Mouse (Mus musculus) hindbrain, embryonic 15.5 days (tissue): Measurements from ENCODE around the gene Olfr1269. TPM values are rescaled to one million over a fixed set of nuclear protein-coding genes. Genes with fewer than 3 reads are reported as not detected.

Experiments
- ATAC-seq: fragments of 200-750 bp; cut with Nextera tagmentation; 2 replicates; pipeline ENCODE4 v1.8.0; 2017; ENCODE audit warnings: low read depth, moderate number of reproducible peaks, moderate TSS enrichment; ENCODE audit not compliant: low FRiP score
- H3K27ac ChIP-seq: fragments of 300-500 bp; sonication (generic); replicated peaks from 2 replicates; pipeline ENCODE4 v1.5.1; 2015; ENCODE audit warnings: mild to moderate bottlenecking, inconsistent platforms
- H3K27me3 ChIP-seq: fragments of 300-500 bp; sonication (generic); 2 replicates; pipeline ENCODE4 v1.6.1; 2015; ENCODE audit warnings: control low read depth, inconsistent platforms
- H3K36me3 ChIP-seq: fragments of 300-500 bp; sonication (generic); 2 replicates; pipeline ENCODE4 v1.6.1; 2015; ENCODE audit warnings: control low read depth, inconsistent platforms
- H3K4me1 ChIP-seq: fragments of 300-500 bp; sonication (generic); replicated peaks from 2 replicates; pipeline ENCODE4 v1.6.1; 2015; ENCODE audit warnings: control low read depth, inconsistent platforms
- H3K4me2 ChIP-seq: fragments of 300-500 bp; sonication (generic); 2 replicates; pipeline ENCODE4 v1.6.1; 2015; ENCODE audit warnings: moderate library complexity, mild to moderate bottlenecking, inconsistent platforms
- H3K4me3 ChIP-seq: fragments of 300-500 bp; sonication (generic); 2 replicates; pipeline ENCODE4 v1.5.1; 2015; ENCODE audit warnings: mild to moderate bottlenecking, inconsistent platforms
- H3K9ac ChIP-seq: fragments of 300-500 bp; sonication (generic); 2 replicates; pipeline ENCODE4 v1.6.1; 2015; ENCODE audit warnings: inconsistent platforms
- H3K9me3 ChIP-seq: fragments of 300-500 bp; sonication (generic); 2 replicates; pipeline ENCODE4 v1.6.1; 2016; ENCODE audit warnings: control low read depth, inconsistent platforms
- WGBS: fragments of 180-500 bp; shearing (Covaris S2); methylation state at CpG from one replicate; pipeline ENCODE4 v1.1.7; 2015; 5-methylcytosine and 5-hydroxymethylcytosine counted together
- polyA plus RNA-seq: library from polyadenylated mRNA; unstranded; fragments of >200 nt; fragmentation: Nextera tagmentation; extraction: Ambion mirVana; gene quantifications from 2 replicates; pipeline ENCODE4 v1.2.1, GENCODE M21; 2015

Gene Olfr1269
- polyA plus RNA-seq = not detected in 2 replicates

DNA sequence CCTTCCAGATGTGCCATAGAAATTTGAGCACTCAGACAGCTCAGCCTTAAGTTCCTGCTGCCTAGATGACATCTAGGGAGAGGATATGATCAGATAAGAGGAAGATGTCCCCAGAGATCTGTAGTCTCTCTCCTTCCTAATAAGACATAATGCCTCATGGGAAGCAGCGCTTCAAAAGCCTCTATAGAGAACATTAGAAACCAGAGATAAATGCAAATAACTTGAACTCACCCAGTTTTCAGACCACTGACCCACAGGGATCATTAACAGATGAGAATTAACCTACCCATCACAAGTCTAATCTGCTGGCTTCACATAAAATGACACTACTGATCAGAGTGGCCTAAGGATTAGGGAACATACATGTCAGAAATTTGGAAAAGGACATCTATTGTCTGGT is at the start of gene Olfr1269:
TSS of gene Olfr1269 (minus strand) at position 101 of the 400 bp plus-strand sequence.
- no peaks in the 10 kb centered on the region for H3K9me3 ChIP-seq

DNA sequence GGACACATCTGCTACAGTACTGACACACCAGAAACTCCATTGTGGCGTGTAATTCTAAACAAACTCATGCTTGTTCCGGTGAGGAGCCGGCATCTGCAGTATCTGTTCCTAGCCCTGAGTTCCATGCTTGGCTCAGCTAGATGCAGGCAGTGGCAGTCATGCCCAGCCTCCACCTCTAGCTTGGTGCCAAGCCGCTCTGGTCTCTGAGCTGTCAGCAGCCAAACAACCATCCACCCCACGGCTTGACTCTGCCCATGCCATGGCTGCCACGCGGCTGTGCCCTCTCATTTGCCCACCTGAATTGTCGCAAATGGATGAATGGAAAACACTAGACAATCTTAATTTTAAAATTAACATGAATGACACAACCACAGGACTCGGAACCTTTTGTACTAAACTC is 32.7 kb upstream of the Olfr1269 start:
- no peak for ATAC-seq
- no peaks in the 10 kb centered on the region for H3K9me3 ChIP-seq
- H3K27me3 ChIP-seq = no peaks in the 10 kb centered on the region
- H3K4me3 ChIP-seq = no peak overlapping the region
- H3K9ac ChIP-seq = no peak overlapping the region
- H3K36me3 ChIP-seq = no peaks in the 10 kb centered on the region
- no peaks in the 10 kb centered on the region for H3K4me1 ChIP-seq
- no peak overlapping the region for H3K4me2 ChIP-seq
- H3K27ac ChIP-seq = no peak overlapping the region
- WGBS = 92% methylated on average over 9 of the region's 9 CpGs

More for the DNA sequence above, at the start of gene Olfr1269:
- Histone ChIP-seq H3K9ac (no peak within 1 kb of the TSS), H3K4me2 (no peak within 1 kb of the TSS), H3K4me1 (no peaks in the 10 kb centered on the region), H3K4me3 (no peak within 1 kb of the TSS), H3K27me3 (no peaks in the 10 kb centered on the region), H3K36me3 (no peaks in the 10 kb centered on the region), H3K27ac (no peak within 1 kb of the TSS)
- ATAC-seq = no peak
- WGBS = 94% methylated on average over 1 of the region's 1 CpGs

DNA sequence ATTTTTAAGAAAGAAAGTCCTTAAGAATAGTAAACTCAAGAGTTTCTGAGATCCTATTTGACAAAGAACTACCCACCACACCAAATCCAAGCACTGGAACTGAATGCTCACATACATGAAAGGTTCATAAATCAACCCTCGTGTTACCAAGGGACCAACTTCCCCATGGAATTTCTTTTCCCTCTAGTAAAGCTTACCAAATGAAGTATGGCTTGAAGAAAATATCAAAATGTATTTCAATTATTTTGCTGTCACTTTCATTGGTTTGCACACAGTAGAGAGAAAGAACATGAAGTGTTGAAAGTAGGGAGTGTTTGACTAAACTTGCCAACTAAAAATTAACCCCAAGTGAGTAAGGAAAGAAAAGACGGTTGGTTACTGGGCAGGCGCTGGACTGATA is 31.8 kb upstream of the Olfr1269 start, which contains the start of gene Olfr1270:
TSS of gene Olfr1270 (minus strand) at position 101 of the 400 bp plus-strand sequence.
- no peak for ATAC-seq
- Histone ChIP-seq H3K36me3 (no peaks in the 10 kb centered on the region), H3K4me1 (no peaks in the 10 kb centered on the region), H3K27me3 (no peaks in the 10 kb centered on the region), H3K4me2 (no peak within 1 kb of the TSS), H3K4me3 (no peak within 1 kb of the TSS), H3K27ac (no peak within 1 kb of the TSS), H3K9ac (no peak within 1 kb of the TSS), H3K9me3 (no peaks in the 10 kb centered on the region)
- 83% methylated on average over 3 of the region's 3 CpGs for WGBS

DNA sequence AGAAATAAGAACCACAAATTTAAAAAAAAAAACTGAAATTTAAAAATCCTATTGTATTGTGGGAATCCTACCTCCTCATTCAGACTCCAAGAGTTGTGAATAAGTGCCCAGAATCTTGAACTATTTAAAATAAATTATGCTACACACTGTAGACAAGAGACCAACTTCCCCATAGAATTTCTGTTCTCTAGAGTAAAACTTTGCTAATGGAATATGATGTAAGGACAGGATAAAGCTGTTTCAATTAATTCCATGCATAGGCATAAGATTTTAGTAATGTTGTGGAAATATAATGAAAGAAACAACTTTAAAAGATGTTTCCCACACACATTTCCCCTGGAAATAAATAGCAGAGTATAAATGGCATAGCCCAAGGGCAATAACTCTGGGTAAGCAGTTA is 21.0 kb upstream of the Olfr1269 start, which contains the start of gene Olfr32:
TSS of gene Olfr32 (minus strand) at position 101 of the 400 bp plus-strand sequence.
- no peak within 1 kb of the TSS for H3K27ac ChIP-seq
- no peak within 1 kb of the TSS for H3K4me2 ChIP-seq
- ATAC-seq = no peak
- no peaks in the 10 kb centered on the region for H3K9me3 ChIP-seq
- H3K36me3 ChIP-seq = no peaks in the 10 kb centered on the region
- no peak within 1 kb of the TSS for H3K9ac ChIP-seq
- no peak within 1 kb of the TSS for H3K4me3 ChIP-seq
- H3K27me3 ChIP-seq = no peaks in the 10 kb centered on the region
- H3K4me1 ChIP-seq = no peaks in the 10 kb centered on the region

DNA sequence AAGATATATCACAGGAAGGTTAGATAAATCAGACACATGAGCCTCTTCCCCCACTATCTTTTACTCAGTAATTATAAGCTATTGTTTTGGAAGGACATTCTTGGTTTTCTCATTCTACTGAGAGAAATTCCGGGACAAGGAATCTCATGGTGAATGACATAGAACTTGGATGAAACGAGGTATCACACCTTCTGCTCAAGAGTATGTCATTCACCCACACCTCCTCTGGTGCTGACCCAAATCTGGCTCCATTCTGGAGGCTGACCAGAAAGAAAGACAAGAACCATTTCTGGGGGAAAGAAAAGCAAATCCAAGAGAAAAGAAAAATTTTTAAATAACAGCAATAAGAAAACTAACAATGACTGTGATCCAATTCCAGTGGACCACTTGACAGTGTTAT is 51.1 kb downstream of the Olfr1269 start:
- H3K36me3 ChIP-seq = no peaks in the 10 kb centered on the region
- H3K27me3 ChIP-seq = no peaks in the 10 kb centered on the region
- ATAC-seq = no peak
- H3K9ac ChIP-seq = no peak overlapping the region
- 77% methylated on average over 2 of the region's 2 CpGs for WGBS
- no peaks in the 10 kb centered on the region for H3K9me3 ChIP-seq
- no peak overlapping the region for H3K27ac ChIP-seq
- H3K4me2 ChIP-seq = no peak overlapping the region
- no peaks in the 10 kb centered on the region for H3K4me1 ChIP-seq
- no peak overlapping the region for H3K4me3 ChIP-seq

Other genes starting within 250 kb of the Olfr1269 start
- not detected in 2 replicates for gene Olfr1257, start 243.0 kb downstream of the Olfr1269 start, polyA plus RNA-seq
- gene Olfr1258, start 194.1 kb downstream of the Olfr1269 start, polyA plus RNA-seq = not detected in 2 replicates
- gene Olfr1259, start 172.7 kb downstream of the Olfr1269 start, polyA plus RNA-seq = not detected in 2 replicates
- not detected in 2 replicates for gene Olfr1260, start 147.1 kb downstream of the Olfr1269 start, polyA plus RNA-seq
- gene Olfr1261, start 130.2 kb downstream of the Olfr1269 start, polyA plus RNA-seq = not detected in 2 replicates
- not detected in 2 replicates for gene Olfr1262, start 121.3 kb downstream of the Olfr1269 start, polyA plus RNA-seq
- not detected in 2 replicates for gene Olfr1263, start 109.3 kb downstream of the Olfr1269 start, polyA plus RNA-seq
- gene Olfr1264, start 95.8 kb downstream of the Olfr1269 start, polyA plus RNA-seq = not detected in 2 replicates
- gene Olfr1265, start 86.1 kb downstream of the Olfr1269 start, polyA plus RNA-seq = not detected in 2 replicates
- gene Olfr140, start 57.8 kb downstream of the Olfr1269 start, polyA plus RNA-seq = not detected in 2 replicates
- not detected in 2 replicates for gene Olfr32, start 20.9 kb upstream of the Olfr1269 start, polyA plus RNA-seq
- not detected in 2 replicates for gene Olfr1270, start 31.7 kb upstream of the Olfr1269 start, polyA plus RNA-seq
- gene Olfr1506, start 103.1 kb upstream of the Olfr1269 start, polyA plus RNA-seq = not detected in 2 replicates
- not detected in 2 replicates for gene Olfr142, start 136.2 kb upstream of the Olfr1269 start, polyA plus RNA-seq
- not detected in 2 replicates for gene Olfr1271, start 149.6 kb upstream of the Olfr1269 start, polyA plus RNA-seq
- not detected in 2 replicates for gene Olfr1272, start 171.4 kb upstream of the Olfr1269 start, polyA plus RNA-seq
- gene Gm13769, start 200.8 kb upstream of the Olfr1269 start, polyA plus RNA-seq = not detected in 2 replicates